Mouse (Mus musculus): ENCODE measurements around the gene Kcnj15.

Gene Kcnj15

DNA sequence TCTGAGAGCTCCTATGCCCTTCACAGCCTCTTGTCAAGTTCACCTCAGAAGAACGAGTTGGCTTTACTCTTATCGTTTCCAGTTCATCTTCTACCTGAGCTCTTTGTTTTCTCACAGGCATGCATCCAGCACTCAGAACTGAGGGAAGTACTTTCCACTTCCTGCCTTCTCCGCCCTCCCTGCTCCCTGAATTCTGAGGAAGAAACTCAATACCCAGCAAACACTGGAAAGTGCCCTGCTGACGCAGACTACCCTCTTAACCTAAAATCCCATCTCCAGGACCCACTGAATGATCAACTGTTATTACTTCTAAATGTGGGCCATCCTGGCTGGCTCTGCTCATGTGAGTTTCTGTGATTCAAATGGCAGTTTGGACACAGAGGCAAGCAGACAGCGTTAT, 8.7 kb upstream of the Kcnj15 start:
- no peak for DNase-seq

DNA sequence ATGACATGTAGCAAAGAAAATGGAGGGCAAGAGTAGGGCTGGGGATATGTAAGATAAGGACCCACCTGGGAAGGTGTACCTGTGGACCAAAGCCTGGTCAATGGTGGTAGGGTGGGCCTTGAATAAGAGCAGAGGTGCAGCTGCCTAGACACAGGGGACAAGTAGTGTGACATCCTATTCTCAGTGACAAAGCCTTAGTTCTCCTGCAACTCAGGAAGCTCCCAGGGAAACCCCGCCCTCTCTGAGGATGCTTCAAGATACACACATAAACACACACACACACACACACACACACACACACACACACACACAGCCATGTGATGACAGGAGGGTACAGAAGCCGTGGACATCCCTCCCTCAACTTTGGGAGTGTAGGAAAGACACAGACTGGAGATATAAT, 710 bp upstream of the Kcnj15 start:
- DNase-seq = no peak

DNA sequence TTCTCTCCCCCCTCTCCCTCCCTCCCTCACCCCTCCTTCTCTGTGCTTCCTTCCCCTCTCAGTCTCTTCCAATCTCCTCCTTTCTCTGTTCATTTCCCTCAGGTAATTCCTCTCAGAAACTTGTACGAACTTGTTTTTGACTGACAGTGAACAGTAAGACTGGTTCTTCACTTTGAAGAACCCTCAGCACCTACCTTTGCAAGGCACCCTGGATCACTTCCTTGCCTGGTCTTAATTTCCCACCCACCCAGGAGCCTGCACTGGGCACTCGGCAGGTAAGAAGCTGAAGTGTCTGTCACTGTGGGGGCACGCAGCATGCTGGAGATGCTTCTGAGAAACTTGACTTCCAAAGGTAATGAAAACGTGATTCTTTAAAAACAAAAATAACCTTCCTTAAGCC, 742 bp downstream of the Kcnj15 start:
- DNase-seq = no peak

DNA sequence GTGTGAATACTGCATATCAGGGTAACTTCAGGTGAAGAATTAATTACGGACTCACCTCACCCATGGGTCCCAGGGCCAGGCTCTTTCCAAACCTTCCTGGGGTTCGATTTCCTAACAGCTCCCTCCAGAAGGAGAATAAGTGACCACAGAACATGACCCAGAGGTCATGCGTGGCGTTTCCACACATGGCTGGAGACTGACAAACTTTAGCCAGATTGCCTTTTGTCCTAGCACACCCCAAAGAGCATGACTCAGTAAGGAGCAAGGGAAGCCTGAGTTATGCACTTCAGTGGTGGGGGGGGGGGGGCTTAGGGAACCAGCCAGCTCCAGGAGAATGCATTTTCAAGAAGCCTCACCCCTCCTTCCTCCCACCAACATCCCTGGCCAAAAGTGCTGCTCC, 2.1 kb downstream of the Kcnj15 start:
- no peak for DNase-seq

DNA sequence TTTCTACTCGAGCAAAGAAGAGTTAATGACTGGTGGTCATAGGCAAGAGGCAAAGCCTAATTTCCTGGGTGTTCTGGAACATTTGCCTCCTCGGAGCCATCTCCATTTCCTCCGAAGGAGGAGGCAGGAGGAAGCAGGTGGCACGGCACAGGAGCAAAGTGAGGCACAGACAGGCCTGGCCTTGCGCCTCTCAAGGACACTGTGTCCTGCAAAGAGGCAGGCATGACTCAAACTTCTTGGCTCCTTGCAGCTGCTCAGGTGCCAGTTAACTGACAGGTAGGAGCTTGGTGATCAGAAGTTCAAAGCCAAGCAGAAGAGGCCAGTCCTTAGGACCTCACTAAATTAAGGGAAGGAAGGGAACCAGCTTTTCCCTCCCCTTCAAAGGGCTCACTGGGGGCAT, 3.3 kb downstream of the Kcnj15 start:
- no peak for DNase-seq

DNA sequence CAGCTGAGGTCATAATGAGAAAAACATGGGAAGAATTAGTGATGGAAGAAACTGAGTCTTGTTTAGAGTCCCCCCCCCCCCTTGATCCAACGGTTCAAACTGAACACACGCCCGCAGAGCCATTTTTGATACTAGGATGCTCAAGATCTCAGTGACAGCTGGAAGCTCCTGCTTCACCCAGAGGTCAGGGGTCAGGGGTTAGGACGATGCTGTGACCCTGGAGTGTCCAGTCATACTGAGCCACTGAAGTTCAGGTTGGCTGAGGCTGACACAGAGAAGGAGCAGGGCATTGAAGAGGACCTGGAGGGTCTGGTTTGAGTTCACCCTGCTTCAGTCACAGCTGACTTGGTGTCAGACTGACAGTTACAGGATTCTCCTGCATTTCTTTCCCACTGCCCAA, 4.4 kb downstream of the Kcnj15 start:
- no peak for DNase-seq

DNA sequence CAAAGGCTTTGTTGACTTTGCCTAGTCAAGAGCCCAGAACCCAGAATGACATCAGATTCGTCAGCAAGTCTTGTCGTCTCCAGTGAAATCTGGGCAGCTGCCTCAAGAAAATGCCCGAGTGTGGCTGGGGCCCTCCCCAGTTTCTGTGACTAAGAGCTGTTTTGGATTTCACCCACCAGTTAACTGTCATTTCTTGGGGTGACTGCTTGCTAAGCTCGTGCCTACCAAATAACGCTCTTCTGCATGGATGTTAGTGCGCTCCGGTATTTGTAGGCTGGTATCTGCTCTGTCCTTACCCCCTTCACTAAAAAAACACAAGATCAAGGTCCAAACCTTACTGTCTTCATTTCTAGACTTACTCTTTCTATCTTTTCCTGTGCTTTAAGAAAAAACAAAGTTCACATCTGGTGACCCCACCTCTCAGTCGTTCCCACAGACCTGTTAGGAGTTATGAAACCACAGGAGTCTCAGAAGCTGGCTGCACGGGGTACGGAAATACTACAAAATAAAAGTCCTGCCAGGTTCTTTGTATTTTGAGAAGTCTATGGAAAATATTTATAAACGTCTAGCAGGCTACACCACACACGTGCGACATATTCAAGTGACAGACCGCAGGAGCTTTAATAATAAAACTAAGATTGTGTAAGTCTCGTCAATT, 5.5 kb downstream of the Kcnj15 start:
- no peak for DNase-seq

DNA sequence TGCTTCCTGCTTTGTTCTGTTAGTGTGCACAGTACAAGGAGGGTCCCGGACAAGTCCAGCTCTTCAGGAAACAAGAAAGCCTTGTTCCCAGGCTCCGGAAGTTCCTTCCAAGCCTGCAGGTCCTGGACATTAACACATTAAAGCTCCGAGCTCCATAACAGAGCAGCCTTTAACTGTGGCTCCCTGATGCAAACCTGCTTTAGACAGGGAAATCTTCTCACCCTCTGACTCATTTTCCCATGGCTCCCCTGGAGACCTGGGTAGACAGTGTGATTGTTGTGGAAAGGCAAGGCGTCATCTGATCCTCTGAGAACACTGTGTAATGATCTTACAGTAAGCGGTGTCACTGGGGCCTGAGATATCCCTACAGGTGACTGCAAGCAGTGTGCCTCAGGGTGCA, 7.0 kb downstream of the Kcnj15 start:
- no peak for DNase-seq

DNA sequence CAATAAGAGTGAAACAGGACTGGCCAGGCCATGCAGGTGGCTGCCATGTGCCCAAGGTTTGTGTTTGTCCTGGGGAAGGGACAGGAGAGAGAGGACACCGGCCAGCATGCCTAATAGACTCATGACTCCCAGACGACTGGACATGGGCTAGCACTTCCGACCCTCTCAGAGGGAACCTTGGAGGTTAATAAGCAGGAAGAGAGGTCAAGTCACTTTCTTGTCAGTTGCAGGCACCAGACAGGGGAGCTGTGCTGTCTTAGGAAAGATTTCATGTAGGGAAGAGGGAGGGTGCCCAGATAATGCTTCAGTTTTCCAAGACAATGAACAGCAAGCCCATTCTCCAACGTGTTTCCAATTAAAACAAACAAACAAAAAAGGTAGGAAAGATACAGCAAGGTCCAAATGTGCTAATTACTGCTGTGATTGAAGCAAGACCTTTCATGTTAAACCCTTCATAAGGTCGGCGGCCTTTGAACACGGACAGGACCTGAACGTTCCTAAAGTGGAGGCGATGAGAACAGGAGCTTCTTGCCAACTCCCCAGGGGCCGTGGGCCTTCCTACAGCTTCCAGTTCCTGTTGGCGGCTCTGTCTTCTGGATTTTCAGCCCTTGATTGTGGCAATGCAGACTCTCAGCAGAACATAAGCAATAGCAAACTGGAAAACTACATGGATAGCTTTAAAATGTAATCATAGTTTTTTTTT, 10.3 kb downstream of the Kcnj15 start:
- no peak for DNase-seq

DNA sequence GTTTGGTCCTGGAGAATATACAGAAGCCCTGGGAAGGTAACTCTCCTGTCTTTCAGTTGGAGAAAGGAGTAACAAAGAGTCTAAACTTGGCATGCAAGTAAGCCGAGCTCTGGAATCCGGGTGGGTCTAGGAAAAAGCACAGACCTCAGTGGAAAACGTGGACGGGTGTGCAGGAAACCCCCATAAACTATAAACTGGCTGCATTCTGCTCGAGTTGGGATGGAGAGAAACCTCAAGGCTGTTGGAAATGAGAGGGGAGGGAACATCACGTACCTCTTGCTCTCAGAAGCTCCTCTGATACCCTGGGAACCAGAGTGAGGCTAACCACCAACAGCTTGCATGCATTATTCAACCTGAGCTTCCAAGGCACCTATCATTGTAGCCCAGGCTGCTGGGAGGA, 12.3 kb downstream of the Kcnj15 start:
- DNase-seq = no peak

DNA sequence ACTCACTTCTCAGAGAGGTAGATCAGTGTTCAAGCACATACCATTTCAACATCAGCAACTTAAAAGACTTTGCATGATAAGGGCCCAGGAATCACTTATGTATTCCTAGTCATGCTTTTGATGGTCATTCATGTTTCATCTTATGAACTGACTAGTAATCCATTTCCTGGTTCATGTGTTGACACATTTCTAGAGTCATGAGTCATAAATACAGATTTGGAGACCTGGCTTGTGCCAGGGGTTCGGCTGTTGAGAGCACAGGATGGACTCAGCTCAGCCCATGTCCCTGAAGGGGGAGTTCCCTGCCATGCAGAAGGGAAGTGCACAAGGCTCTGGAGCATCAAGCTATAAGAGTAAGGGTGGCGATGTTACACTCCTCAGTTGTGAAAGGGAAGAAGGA, 15.7 kb downstream of the Kcnj15 start:
- DNase-seq = no peak

DNA sequence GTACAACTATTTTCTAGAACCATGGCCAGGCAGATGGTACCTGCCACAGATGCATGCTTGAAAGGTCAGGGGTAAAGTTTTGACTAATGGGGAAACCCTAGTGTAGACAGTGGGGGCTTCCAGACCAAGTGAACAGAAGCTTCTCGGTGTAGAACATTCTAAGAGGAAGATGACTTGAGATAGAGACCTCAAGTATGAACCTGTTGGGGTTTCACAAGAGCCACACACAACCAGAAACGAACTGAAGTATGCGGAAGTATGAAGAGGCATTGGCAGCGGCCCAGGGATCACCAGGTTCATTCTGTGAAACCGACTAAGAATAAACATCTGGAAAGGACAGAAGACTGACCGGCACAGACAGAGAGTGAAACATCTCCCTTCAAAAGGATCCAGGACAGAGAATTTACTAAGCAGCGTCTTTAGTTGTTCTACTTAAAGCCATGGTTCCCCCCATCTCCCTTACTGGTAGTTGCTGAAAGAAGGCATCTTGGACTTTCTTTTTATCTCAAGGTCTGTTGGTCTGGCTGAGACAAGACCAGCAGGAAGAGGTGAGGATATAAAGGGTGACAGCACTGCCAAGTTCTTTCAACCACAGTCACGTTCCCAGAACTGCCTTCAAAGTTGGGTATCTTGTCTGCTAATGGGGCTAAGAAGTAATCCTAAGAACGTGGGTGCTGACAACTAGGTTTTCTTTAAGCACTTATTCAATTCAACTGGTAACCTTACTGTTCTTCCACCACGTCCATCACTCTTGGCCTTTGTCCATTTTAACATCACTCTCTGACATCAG, 18.6 kb downstream of the Kcnj15 start:
- no peak for DNase-seq

DNA sequence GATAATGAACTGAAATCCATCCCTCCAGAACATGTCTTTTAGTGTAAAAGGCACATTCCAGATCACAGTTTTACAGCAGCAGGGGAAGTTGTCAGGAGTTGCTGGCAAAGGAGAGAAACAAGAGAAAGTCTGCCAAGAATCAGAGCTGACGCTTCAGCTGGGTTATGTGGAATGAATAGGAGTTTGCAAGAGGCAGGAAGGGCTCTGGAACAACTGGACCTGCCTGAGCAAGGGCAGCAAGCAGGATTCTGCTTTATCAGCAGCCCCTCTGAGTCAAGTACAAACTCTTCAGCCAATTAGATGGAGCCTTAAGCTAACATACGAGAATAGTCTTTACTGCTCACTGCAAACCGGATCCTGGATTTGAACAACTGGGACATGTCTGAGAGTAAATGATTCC, 21.7 kb downstream of the Kcnj15 start:
- no peak for DNase-seq

DNA sequence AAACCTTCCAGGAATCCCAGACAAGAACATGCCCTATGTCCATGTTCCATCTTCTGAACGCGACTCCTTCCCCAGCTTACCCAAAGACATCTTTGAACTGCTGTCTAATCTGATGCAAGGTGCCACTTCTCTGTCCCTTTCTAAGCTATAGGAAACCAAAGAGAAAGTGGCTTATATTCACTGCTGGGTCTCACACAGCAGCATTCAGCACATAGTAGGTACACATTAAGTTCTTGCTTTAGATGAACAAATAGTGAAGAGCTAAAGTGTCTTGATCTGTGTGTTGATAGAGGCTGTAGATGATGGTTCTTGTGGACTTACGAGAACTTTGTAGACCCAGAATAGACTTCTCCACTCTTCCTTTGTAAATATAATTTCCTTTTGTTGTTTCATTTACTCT, 23.0 kb downstream of the Kcnj15 start:
- no peak for DNase-seq

DNA sequence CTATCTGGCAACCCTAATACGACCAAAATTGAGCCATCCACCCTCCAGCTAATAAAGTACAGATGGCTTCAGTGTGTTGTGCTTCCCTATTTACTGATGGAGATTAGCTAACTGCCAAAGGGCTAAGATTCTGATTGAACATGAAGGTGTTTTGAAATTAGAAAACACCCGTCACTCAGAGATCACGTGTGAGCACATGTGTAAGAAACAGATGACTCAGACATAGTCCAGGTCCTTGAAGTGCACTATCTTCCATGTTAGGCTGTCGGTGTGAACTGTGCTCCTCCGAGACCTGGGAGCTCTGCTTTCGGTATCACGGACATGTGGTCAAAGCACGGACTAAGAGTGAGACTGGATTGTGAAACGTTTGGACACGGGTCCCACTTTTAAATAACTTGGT, 26.0 kb downstream of the Kcnj15 start:
- DNase-seq = no peak

DNA sequence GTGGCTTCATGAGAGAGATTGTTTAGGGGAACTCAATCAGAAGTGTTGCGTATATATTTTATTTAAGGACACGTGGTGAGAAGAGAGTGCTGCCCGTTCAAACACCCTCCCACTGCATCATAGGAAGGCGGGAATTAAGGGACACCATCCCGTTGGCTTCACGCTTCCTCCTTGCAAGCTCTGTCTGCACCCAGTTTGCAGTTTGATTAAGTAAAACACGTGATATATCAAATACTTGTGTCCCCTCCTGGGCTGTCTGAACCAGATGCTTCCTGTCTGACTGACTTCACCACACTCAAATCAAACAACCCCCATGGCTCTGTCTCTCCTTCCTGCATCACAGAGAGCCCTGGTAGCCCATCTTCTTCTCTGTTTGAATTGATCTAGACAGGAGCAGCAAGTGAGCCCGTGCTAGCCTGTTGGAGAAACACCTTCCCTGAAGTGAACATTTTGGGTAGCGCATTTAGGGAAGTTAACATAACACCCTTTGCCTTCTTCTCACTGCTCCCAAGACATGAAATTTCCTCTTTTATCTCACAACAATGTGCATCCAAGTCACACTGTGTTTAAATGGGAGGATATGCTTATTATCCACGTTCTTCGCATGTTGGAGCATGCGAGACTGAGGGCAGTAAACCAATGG, 26.8 kb downstream of the Kcnj15 start:
- no peak for DNase-seq

DNA sequence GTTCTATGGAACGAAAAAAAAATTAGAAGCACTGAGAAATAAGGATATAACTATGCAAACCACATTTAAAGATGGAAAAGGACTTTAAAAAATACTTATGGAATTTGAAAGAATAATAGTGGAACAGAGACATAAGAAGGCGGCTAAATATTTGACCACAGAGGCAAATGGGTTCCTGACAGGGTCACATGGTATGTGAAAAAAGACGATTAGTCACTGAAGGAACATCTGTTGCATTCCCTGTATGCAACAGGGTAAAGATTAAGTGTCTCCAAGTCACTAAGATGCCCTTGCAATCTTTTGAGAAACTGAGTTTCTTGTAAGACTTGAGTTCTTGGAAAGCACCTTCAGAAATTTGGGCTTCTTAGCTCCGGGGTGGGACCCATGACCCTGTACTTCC, 27.7 kb downstream of the Kcnj15 start:
- no peak for DNase-seq

DNA sequence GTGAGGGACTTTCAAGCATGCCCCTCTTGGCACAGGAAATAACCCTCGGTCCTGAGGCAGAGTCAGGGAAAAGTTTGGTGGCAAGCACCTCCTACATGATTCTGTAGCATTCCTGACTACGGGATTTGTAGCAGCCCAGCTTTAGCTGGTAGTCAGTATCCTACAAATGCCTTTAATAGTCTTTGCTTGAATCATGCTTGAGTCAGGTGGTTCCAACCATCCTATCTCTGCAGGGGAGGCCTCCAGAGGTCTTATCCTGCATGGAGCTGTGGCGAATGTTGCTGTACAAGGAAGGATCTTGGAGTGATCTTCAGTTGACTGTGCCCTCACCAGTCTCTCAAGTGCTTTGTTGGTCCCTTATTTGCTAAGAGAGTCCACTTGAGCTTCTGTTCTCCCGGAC, 28.4 kb downstream of the Kcnj15 start:
- DNase-seq = no peak

DNA sequence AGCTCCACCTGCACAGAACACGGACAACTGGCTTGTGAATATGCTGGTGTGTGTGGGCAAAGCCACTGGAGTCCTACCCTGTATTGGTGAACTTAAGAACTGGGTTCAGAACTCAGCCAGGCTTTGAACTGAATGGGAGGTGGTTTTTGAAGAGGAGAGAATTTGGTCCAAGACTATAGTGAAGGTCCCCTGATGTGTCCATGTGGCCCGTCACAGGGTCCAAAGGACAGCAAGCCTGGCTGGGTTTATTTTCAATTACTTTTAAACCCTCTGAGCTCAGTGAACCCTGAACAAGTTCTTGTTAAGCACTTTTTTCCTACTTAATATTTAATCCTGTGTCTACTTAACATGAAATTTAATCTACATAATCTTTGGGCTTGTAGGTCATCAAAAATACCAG, 30.3 kb downstream of the Kcnj15 start:
- no peak for DNase-seq

DNA sequence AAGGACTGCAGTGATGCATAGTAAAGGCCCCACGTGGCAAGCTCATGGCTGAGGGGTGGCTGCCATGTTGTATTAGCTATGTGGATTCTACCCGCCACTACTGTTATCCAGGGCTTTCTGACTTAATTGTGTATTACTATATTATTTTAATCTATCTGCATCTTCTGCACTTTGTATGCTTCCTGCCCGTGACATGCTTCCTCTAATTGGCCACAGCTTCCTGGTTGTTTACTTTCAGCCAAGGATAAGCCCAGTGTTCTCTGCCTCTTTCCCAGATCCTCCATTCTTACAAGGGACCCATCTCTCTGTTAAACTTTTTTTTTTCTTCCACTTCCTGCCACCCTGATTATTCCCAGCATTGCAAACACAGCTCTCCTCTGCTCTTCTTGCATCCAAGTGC, 32.0 kb downstream of the Kcnj15 start:
- no peak for DNase-seq

DNA sequence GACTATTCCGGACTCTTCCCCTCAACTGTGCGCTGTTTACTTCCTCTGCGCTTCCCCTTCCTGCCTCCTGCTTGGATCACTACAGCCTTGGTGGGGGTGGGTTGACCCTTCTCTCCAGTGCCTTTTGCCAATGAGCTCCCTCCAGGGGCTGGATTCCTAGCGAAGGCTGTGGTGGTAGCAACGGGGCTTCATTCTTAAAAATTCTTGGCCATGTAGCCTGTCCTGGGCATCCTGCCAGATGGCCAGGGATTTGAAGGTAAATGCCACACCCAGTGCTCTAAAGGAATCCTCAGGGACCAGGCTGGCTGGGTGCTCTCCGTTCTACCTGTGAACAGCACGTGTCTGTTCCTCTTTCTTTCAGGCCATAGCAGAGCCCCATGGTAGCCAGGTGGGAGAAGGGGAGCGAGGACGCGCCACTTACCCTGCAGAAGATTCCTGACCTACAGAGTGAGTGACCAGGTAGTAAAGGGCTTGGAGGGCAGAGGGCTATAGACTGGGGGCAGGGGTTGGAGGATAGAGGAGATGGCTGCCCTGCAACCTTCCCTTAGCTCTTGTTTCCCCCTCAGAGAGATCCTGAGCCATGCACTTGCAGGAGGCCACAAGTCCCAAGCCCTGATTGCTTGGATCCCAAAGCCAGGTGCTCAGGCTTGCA, 34.2 kb downstream of the Kcnj15 start:
- no peak for DNase-seq

DNA sequence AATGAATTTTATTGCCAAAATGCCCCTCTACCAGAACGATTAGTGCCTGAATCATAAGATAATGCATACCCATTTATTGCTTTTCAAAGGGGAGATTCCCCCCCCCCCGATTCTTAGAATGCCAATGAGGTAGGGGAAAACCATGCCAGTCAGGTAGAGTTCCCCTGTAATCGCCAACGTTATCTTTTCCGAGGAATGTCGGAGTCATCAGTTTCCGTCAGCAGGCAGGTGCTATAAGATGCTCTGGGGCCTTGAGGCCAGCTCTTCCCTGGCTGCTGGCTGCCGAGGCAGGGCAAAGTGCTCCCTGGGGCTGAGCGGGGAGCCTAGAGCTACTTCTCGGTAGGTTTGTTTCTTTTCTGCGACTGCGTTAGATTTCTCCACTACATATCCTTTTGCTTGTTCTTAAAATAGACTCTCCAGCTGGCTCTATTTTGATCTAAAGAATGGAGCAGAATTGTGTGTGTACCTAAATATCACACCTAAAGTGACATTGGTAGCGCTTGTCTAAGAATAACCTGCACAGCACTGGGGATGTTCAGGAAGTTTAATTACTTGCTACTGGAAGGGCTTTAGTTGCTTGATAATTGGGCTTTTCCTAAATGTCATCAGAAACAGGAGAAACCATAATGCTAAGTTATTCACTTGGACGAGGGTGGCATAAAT, 35.6 kb downstream of the Kcnj15 start:
- no peak for DNase-seq

DNA sequence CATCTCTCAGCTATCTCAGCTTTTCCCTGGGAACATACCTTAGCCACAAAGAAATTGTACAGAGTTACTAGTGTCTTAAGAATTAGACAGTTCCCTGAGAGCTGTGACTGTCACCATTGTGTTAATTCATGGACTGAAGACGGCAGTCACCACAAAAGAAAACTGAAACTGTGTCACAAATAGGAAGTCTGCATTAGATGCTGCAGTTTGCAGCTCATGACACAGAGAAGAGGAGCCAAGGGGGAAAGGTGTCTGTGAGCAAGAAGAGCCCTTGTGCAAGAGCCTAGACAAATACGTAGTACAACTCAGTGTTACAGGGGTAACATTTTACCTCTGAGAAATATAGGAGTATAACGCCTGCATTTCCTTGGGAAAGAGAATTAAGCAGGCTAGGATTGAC, 40.3 kb downstream of the Kcnj15 start:
- no peak for DNase-seq
